ENCODE assay signal across 24 mouse cellular contexts in the genomic region with DNA sequence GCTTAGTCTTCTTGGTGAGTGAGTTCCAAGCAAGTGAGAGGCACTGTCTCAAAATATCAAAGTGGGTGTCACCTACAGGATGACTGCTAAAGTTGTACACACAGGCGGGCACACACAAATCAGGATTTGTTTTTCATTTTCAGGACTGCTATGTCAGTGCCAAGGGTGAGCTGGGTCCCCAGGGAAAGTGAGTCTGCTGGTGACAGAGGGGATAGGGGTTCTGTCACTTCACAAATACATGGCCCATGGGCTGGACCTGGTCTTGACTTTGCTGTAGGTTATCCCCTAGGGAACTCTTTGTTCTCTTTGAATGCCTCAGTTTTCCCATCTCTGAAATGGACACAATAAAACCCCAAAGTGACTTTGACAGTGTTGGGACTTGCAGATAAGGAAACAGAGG. TPM values are rescaled to one million over a fixed set of nuclear protein-coding genes. Genes with fewer than 3 reads are reported as not detected.
"Had no signal": no experiment of that assay in that cellular context is flagged by ENCODE, and none has a peak within 500 bp of the region (broad histone marks: within the 10 kb centered on the region; RNA-seq: fewer than 3 reads in every experiment).

No protein-coding gene starts in this region.

- H3K4me3 ChIP-seq: gastrocnemius, adult 2 months; heart, adult 2 months; heart, embryonic 12.5 days; intestine, embryonic 15.5 days; layer of hippocampus, adult 2 months; left cerebral cortex, adult 2 months; limb, embryonic 13.5 days; limb, embryonic 15.5 days; liver, embryonic 12.5 days had no signal

- H3K4me2 ChIP-seq: heart, embryonic 12.5 days; hindbrain, embryonic 14.5 days; intestine, embryonic 15.5 days; limb, embryonic 13.5 days; limb, embryonic 15.5 days; liver, embryonic 12.5 days had no signal

- H3K27me3 ChIP-seq: heart, embryonic 12.5 days; limb, embryonic 13.5 days; limb, embryonic 15.5 days; liver, embryonic 12.5 days had no signal

- H3K36me3 ChIP-seq: heart, embryonic 12.5 days; intestine, embryonic 15.5 days; limb, embryonic 13.5 days; limb, embryonic 15.5 days; liver, embryonic 12.5 days had no signal

- H3K9ac ChIP-seq: heart, embryonic 12.5 days; hindbrain, embryonic 14.5 days; intestine, embryonic 15.5 days; limb, embryonic 13.5 days; limb, embryonic 15.5 days; liver, embryonic 12.5 days; liver, embryonic 14.5 days had no signal

- H3K4me1 ChIP-seq: liver, embryonic 12.5 days had no signal

- ATAC-seq: hindbrain, embryonic 16.5 days; inflammation-experienced regulatory T-cells, adult 6 months; intestine, embryonic 15.5 days; intestine, postnatal 0 days; liver, embryonic 12.5 days had no signal

- DNase-seq: gastrocnemius, adult 2 months; gastrocnemius, postnatal 10 days; gastrocnemius, postnatal 25 days; heart, adult 2 months; heart, postnatal 10 days; heart, postnatal 4 days; kidney, adult 18-20 months; kidney, adult 8-10 months; kidney, postnatal 10 days; kidney, postnatal 25 days; kidney, postnatal 4 days had no signal

- H3K9me3 ChIP-seq: heart, embryonic 12.5 days; intestine, embryonic 15.5 days; limb, embryonic 13.5 days; limb, embryonic 15.5 days; liver, embryonic 12.5 days had no signal

- H3K27ac ChIP-seq: heart, adult 2 months; hindbrain, embryonic 14.5 days; intestine, embryonic 15.5 days; layer of hippocampus, adult 2 months; left cerebral cortex, adult 2 months; limb, embryonic 13.5 days; limb, embryonic 15.5 days; liver, embryonic 12.5 days; liver, embryonic 14.5 days had no signal

RNA-seq across cellular contexts. Expression of a gene that starts 19.8 kb away (rescaled TPM):
- polyA plus RNA-seq: inflammation-experienced regulatory T-cells, adult 6 months; liver, adult 2 months had no signal
